Mouse (Mus musculus) midbrain, postnatal 0 days (tissue): Measurements from ENCODE around the gene Ube2v1. TPM values are rescaled to one million over a fixed set of nuclear protein-coding genes. Genes with fewer than 3 reads are reported as not detected.

Source experiments
- ATAC-seq: fragments of 200-750 bp; cut with Nextera tagmentation; 2 replicates; pipeline ENCODE4 v1.8.0; 2017; ENCODE audit warnings: moderate number of reproducible peaks, mild to moderate bottlenecking, moderate TSS enrichment, moderate library complexity; ENCODE audit not compliant: low FRiP score
- DNase-seq: peaks from one replicate; pipeline ENCODE4 v3.0.0-alpha.2; 2015; ENCODE audit warnings: low spot score
- H3K27ac ChIP-seq: fragments of 300-500 bp; sonication (generic); 2 replicates; pipeline ENCODE4 v1.5.1; 2014; ENCODE audit warnings: low read depth, mild to moderate bottlenecking, low read length, mixed read lengths
- H3K27me3 ChIP-seq: fragments of 300-500 bp; sonication (generic); 2 replicates; pipeline ENCODE4 v1.6.1; 2014; ENCODE audit warnings: low read length, control low read depth, mixed read lengths; ENCODE audit not compliant: insufficient read depth
- H3K36me3 ChIP-seq: fragments of 300-500 bp; sonication (generic); 2 replicates; pipeline ENCODE4 v1.6.1; 2014; ENCODE audit warnings: low read length, control low read depth, mixed read lengths; ENCODE audit not compliant: insufficient read depth
- H3K4me1 ChIP-seq: fragments of 300-500 bp; sonication (generic); 2 replicates; pipeline ENCODE4 v1.6.1; 2014; ENCODE audit warnings: mild to moderate bottlenecking, control low read depth, antibody characterized with exemption, low read length, mixed read lengths; ENCODE audit not compliant: insufficient read depth
- H3K4me2 ChIP-seq: fragments of 300-500 bp; sonication (generic); 2 replicates; pipeline ENCODE4 v1.6.1; 2014; ENCODE audit warnings: low read depth, mild to moderate bottlenecking, low read length, mixed read lengths; ENCODE audit not compliant: poor library complexity, severe bottlenecking
- H3K4me3 ChIP-seq: fragments of 300-500 bp; sonication (generic); 2 replicates; pipeline ENCODE4 v1.5.1; 2014; ENCODE audit warnings: low read depth, mild to moderate bottlenecking, low read length, moderate library complexity
- H3K9ac ChIP-seq: fragments of 300-500 bp; sonication (generic); replicated peaks from 2 replicates; pipeline ENCODE4 v1.6.1; 2014; ENCODE audit warnings: mild to moderate bottlenecking, low read length, moderate library complexity, mixed read lengths; ENCODE audit not compliant: poor library complexity, severe bottlenecking
- H3K9me3 ChIP-seq: fragments of 300-500 bp; sonication (generic); 2 replicates; pipeline ENCODE4 v1.6.1; 2016; ENCODE audit warnings: low read length, control low read depth
- CTCF ChIP-seq: IDR thresholded peaks from 2 replicates; pipeline ENCODE4 v1.5.1; 2016; ENCODE audit warnings: antibody characterized with exemption, mild to moderate bottlenecking
- WGBS: fragments of 180-500 bp; shearing (Covaris S2); extraction: QIAGEN DNeasy Blood & Tissue Kit; methylation state at CpG from one replicate; pipeline ENCODE4 v1.1.7; 2014; 5-methylcytosine and 5-hydroxymethylcytosine counted together
- polyA plus RNA-seq: library from polyadenylated mRNA; unstranded; fragments of >200 nt; fragmentation: Nextera tagmentation; extraction: Ambion mirVana; gene quantifications from 2 replicates; pipeline ENCODE4 v1.2.1, GENCODE M21; 2015
- total RNA-seq: library from RNA; depleted of rRNA; stranded (reverse); fragments of >200 nt; gene quantifications from 2 replicates; pipeline ENCODE4 v1.2.3, GENCODE M21; 2014

The Ube2v1 gene
- total and polyA plus RNA-seq, 2 experiments from 2014 or later, result 233 to 402 TPM

DNA sequence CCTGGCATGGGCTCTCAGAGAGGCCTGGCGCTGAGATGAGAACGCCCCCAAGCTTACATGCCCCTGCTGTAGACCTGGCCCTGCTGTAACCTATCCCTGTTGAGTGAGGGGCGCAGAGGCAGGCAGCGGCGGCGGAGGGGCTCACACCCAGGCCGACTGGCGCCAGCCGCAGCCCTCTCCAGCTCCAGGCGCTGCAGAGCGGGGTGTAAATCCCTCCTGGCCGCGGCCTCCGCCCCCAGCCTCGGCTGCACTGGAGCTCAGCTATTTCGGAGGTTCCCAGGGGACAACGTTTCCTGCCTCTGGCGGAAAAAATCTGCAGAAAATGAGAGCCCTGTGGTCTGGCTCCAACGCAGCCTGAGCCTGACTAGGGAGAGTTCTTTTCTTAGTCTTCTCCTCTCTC lies 66.2 kb downstream of the Ube2v1 start:
- Histone ChIP-seq H3K27ac (no peak overlapping the region; the same call in 1 of the 2 replicates), H3K9me3 (no peaks in the 10 kb centered on the region), H3K4me1 (no peaks in the 10 kb centered on the region; the same call in 1 of the 2 replicates), H3K9ac (no peak overlapping the region), H3K27me3 (no peaks in the 10 kb centered on the region), H3K36me3 (no peaks in the 10 kb centered on the region), H3K4me3 (no peak overlapping the region), H3K4me2 (peak overlapping the region; percentile 1; the same call in 1 of the 2 replicates)
- TF ChIP-seq CTCF, result no peak
- ATAC-seq (no peak), DNase-seq (no peak)
- WGBS, result 30% methylated on average over 17 of the region's 19 CpGs

DNA sequence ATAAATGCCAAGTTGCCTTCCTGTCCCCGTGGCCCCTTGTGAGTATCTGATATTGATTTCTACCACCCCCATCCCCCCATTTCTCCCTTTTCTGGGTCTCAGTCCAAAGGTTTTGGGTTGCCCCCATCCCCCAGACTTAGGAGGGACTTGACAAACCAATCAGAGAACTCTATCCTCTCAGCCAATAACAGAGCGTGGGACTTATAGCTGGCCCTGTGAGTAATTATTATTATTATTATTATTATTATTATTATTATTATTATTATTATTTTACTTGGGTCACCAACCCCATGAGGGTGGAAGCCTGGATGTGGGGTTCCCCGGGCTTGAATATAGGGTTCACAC lies 66.6 kb downstream of the Ube2v1 start:
- no peak for TF ChIP-seq CTCF
- Histone ChIP-seq H3K36me3 (no peaks in the 10 kb centered on the region), H3K9me3 (no peaks in the 10 kb centered on the region), H3K27ac (no peak overlapping the region), H3K4me1 (no peaks in the 10 kb centered on the region; the same call in 1 of the 2 replicates), H3K4me2 (no peak overlapping the region), H3K27me3 (no peaks in the 10 kb centered on the region), H3K9ac (no peak overlapping the region), H3K4me3 (no peak overlapping the region)
- 89% methylated on average over 3 of the region's 3 CpGs for WGBS
- DNase-seq (no peak), ATAC-seq (no peak)

DNA sequence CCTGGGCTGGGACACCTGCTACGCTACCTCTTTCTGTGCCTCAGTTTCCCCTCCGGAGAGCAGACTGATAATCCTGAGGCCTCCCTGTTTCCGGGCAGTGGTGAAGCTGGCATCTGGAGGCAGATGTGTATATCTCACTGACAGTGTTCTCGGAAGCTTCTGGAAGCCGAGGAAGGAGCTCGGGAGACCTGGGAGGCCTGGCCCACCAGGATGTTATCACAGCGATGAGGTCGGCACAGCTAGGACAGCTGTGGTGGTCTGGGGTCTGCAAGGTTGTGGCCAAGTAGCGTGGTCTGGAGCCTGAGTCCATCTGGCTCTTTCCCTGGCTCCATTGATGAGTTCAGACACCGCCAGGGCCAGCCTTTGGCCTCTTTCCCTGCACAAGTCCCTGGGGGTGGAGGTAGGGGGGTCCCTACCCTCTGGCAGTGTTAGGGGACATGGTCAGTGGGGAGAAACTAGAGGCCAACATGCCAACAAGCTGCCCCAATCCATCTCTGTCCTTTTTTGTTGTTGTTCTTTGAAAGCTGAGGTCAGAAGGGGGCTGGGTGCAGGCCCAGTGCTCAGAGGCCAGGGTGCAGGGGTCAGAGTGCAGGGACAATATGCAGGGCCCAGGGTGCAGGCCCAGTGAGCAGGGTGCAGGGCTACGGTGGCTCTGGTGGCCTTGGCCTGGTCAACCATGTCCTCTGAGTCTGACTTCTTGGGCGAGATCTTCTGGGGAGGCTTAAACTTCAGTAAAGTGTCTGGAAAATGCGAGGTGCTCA lies 67.2 kb downstream of the Ube2v1 start:
- no peaks in the 10 kb centered on the region for H3K27me3 ChIP-seq
- no peaks in the 10 kb centered on the region; the same call in 1 of the 2 replicates for H3K4me1 ChIP-seq
- no peak overlapping the region for H3K9ac ChIP-seq
- no peak overlapping the region for H3K4me2 ChIP-seq
- no peaks in the 10 kb centered on the region for H3K36me3 ChIP-seq
- no peaks in the 10 kb centered on the region for H3K9me3 ChIP-seq
- no peak overlapping the region for H3K4me3 ChIP-seq
- ATAC-seq (no peak), DNase-seq (no peak)
- H3K27ac ChIP-seq, result no peak overlapping the region
- TF ChIP-seq CTCF, result no peak
- WGBS, result 88% methylated on average over 13 of the region's 13 CpGs

DNA sequence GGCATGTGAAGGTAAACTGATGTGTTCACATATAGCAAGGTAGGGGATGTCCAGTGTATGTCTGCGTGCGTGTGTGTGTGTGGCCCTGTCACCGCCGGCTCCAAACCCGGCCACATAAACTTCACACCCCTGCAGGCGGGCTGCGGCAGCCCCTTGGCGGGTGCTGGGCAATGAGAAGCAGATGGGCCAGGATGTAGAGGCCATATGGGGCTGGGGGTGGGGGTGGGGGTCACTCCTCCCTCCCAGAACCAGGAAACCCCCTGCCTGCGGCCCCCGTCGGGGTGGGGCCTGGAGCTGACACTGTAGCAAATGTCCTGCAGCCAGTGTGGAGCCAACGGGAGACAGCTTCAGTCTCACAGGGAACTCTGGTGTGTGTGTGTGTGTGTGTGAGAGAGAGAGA lies 68.2 kb downstream of the Ube2v1 start:
- no peak for TF ChIP-seq CTCF
- no peaks in the 10 kb centered on the region for H3K9me3 ChIP-seq
- 48% methylated on average over 12 of the region's 12 CpGs for WGBS
- ATAC-seq (no peak), DNase-seq (no peak)
- H3K27me3 ChIP-seq, result no peaks in the 10 kb centered on the region
- no peak overlapping the region for H3K4me2 ChIP-seq
- H3K4me3 ChIP-seq, result no peak overlapping the region
- no peak overlapping the region for H3K9ac ChIP-seq
- H3K4me1 ChIP-seq, result peaks cover 5% of the 10 kb centered on the region; the same call in 1 of the 2 replicates
- no peaks in the 10 kb centered on the region for H3K36me3 ChIP-seq
- no peak overlapping the region for H3K27ac ChIP-seq

DNA sequence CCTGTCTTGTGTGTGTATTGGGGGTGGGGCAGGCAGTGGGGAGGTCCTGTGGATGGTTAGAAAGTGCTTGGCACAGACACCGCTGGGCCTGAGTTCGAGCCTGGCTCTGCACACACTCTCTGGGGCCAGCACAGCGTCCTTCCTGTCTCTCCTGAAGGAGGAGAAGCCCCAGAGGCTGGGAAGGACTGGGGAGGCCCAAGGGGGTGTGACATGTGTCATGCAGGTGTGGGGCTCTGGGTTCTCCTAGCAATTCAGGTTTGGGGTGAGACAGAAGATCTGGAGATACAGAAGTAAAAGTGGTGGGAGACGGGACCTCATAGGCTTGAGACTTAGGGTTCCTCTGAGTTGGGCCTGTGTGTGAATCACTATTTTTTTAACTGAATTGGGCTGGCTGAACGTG lies 68.9 kb downstream of the Ube2v1 start:
- ATAC-seq (no peak), DNase-seq (no peak)
- Histone ChIP-seq H3K9me3 (no peaks in the 10 kb centered on the region), H3K4me2 (no peak overlapping the region), H3K36me3 (no peaks in the 10 kb centered on the region), H3K27ac (no peak overlapping the region), H3K27me3 (no peaks in the 10 kb centered on the region), H3K9ac (no peak overlapping the region), H3K4me1 (peaks cover 5% of the 10 kb centered on the region; the same call in 1 of the 2 replicates), H3K4me3 (no peak overlapping the region)
- 86% methylated on average over 5 of the region's 5 CpGs for WGBS
- no peak for TF ChIP-seq CTCF

DNA sequence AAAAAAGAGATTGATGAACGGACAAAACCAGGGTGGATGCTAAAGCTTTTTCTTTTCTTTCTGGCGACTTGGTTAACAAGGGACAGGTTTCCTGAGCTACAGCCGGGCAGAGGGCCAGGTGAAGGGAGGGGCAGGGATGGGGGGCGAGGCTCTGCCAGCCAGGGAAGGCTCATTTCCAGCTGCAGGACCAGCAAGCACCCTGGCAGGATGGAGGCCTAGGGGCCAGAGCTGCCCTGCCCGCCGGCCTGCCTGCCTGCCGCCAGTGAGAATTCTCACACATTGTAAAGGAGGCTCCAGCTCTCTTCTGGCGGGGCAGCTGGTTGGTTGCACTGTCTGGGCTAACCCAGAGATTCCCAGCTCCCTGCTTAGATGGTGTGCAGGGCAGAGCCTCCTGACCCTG lies 69.8 kb downstream of the Ube2v1 start:
- no peak overlapping the region for H3K9ac ChIP-seq
- H3K27me3 ChIP-seq, result no peaks in the 10 kb centered on the region
- ATAC-seq, result no peak
- peaks cover 5% of the 10 kb centered on the region; the same call in 1 of the 2 replicates for H3K4me1 ChIP-seq
- H3K4me3 ChIP-seq, result no peak overlapping the region
- H3K4me2 ChIP-seq, result no peak overlapping the region
- no peak overlapping the region for H3K27ac ChIP-seq
- TF ChIP-seq CTCF, result no peak
- H3K9me3 ChIP-seq, result no peaks in the 10 kb centered on the region
- no peaks in the 10 kb centered on the region for H3K36me3 ChIP-seq
- 41% methylated on average over 8 of the region's 8 CpGs for WGBS
- DNase-seq, result peak; percentile 58
